Mouse (Mus musculus) MEL (cell line): ENCODE measurements around the gene Oit3. TPM values are rescaled to one million over a fixed set of nuclear protein-coding genes. Genes with fewer than 3 reads are reported as not detected.

Source experiments
- DNase-seq: peaks from one replicate; pipeline ENCODE4 v3.0.0; 2011; ENCODE audit warnings: low read depth, low spot score
- H3K27ac ChIP-seq: 2 replicates; pipeline ENCODE4 v1.5.1; 2012; ENCODE audit warnings: low read depth, mild to moderate bottlenecking, control low read depth, low read length, moderate library complexity; ENCODE audit not compliant: control insufficient read depth
- H3K27me3 ChIP-seq, 2 experiments: fragments of 150-350 bp in 1 of 2; sonication (generic) in 1 of 2; 2 replicates each; pipeline ENCODE4 v1.6.1; 2012; ENCODE audit warnings: low read length in 2 of 2, mild to moderate bottlenecking in 2 of 2, improper control_type of control experiment in 1 of 2, moderate library complexity in 1 of 2; ENCODE audit not compliant: insufficient read depth in 2 of 2, control insufficient read depth in 1 of 2
- H3K36me3 ChIP-seq, 2 experiments: 2 replicates each; pipeline ENCODE4 v1.6.1; 2012 to 2014; ENCODE audit warnings: low read length in 2 of 2, improper control_type of control experiment in 1 of 2, inconsistent platforms in 1 of 2, mild to moderate bottlenecking in 1 of 2; ENCODE audit not compliant: insufficient read depth in 2 of 2, control insufficient read depth in 1 of 2
- H3K4me1 ChIP-seq, 2 experiments: fragments of 150-350 bp in 1 of 2; sonication (generic) in 1 of 2; 2 replicates each; pipeline ENCODE4 v1.6.1; 2012; ENCODE audit warnings: low read length in 2 of 2, improper control_type of control experiment in 1 of 2, mild to moderate bottlenecking in 1 of 2; ENCODE audit not compliant: insufficient read depth in 2 of 2, control insufficient read depth in 1 of 2
- H3K4me3 ChIP-seq, 2 experiments: fragments of 150-350 bp in 1 of 2; sonication (generic) in 1 of 2; 2 replicates each; pipeline ENCODE4 v1.5.1; 2012; ENCODE audit warnings: low read depth in 2 of 2, low read length in 2 of 2, mild to moderate bottlenecking in 2 of 2, moderate library complexity in 2 of 2, control low read depth in 1 of 2, improper control_type of control experiment in 1 of 2; ENCODE audit not compliant: control insufficient read depth in 1 of 2, insufficient read depth in 1 of 2
- H3K79me2 ChIP-seq: 2 replicates; pipeline ENCODE4 v1.6.1; 2012; ENCODE audit warnings: mild to moderate bottlenecking, low read length, moderate library complexity; ENCODE audit not compliant: control insufficient read depth, poor library complexity, insufficient read depth
- H3K9ac ChIP-seq: 2 replicates; pipeline ENCODE4 v1.6.1; 2012; ENCODE audit warnings: low read depth, mild to moderate bottlenecking, control low read depth, low read length, moderate library complexity; ENCODE audit not compliant: control insufficient read depth, poor library complexity, severe bottlenecking
- H3K9me3 ChIP-seq: fragments of 150-350 bp; sonication (generic); replicated peaks from 2 replicates; pipeline ENCODE4 v1.6.1; 2012; ENCODE audit warnings: mild to moderate bottlenecking, low read length, improper control_type of control experiment, moderate library complexity; ENCODE audit not compliant: insufficient read depth
- CHD1 ChIP-seq: IDR thresholded peaks from 2 replicates; pipeline ENCODE4 v1.6.1; 2012; ENCODE audit warnings: low read depth, mild to moderate bottlenecking, inconsistent platforms, low read length, improper control_type of control experiment
- CHD2 ChIP-seq: IDR thresholded peaks from 2 replicates; pipeline ENCODE4 v1.6.1; 2011; ENCODE audit warnings: low read length, improper control_type of control experiment
- ELF1 ChIP-seq: IDR thresholded peaks from 2 replicates; pipeline ENCODE4 v1.6.1; 2014; ENCODE audit warnings: low read depth, mild to moderate bottlenecking, inconsistent platforms, low read length, improper control_type of control experiment, moderate library complexity
- EP300 ChIP-seq, 2 experiments: IDR thresholded peaks; 2 replicates each; pipeline ENCODE4 v1.6.1; 2011; ENCODE audit warnings: improper control_type of control experiment in 2 of 2, low read length in 2 of 2, low read depth in 1 of 2, mild to moderate bottlenecking in 1 of 2
- ETS1 ChIP-seq: IDR thresholded peaks from 2 replicates; pipeline ENCODE4 v1.6.1; 2012; ENCODE audit warnings: low read depth, mild to moderate bottlenecking, inconsistent platforms, low read length, improper control_type of control experiment, moderate library complexity
- GABPA ChIP-seq: IDR thresholded peaks from 2 replicates; pipeline ENCODE4 v1.6.1; 2012; ENCODE audit warnings: low read depth, mild to moderate bottlenecking, inconsistent platforms, low read length, improper control_type of control experiment, moderate library complexity
- GATA1 ChIP-seq: IDR thresholded peaks from 2 replicates; pipeline ENCODE4 v1.6.1; 2011; ENCODE audit warnings: low read depth, low read length, improper control_type of control experiment
- KAT2A ChIP-seq: conservative IDR thresholded peaks from 2 replicates; pipeline ENCODE4 v1.6.1; 2012; ENCODE audit warnings: low read depth, low read length, improper control_type of control experiment, inconsistent platforms
- MAX ChIP-seq: IDR thresholded peaks from 2 replicates; pipeline ENCODE4 v1.6.1; 2011; ENCODE audit warnings: low read length, improper control_type of control experiment
- MEF2A ChIP-seq: IDR thresholded peaks from 2 replicates; pipeline ENCODE4 v1.6.1; 2014; ENCODE audit warnings: low read depth, mild to moderate bottlenecking, inconsistent platforms, low read length, improper control_type of control experiment; ENCODE audit not compliant: poor library complexity, insufficient replicate concordance, severe bottlenecking; ENCODE audit errors: extremely low read depth
- MXI1 ChIP-seq: IDR thresholded peaks from 2 replicates; pipeline ENCODE4 v1.6.1; 2011; ENCODE audit warnings: mild to moderate bottlenecking, low read depth, low read length, improper control_type of control experiment
- MYB ChIP-seq: IDR thresholded peaks from 2 replicates; pipeline ENCODE4 v1.6.1; 2011; ENCODE audit warnings: mild to moderate bottlenecking, low read depth, low read length, improper control_type of control experiment
- NELFE ChIP-seq: IDR thresholded peaks from 2 replicates; pipeline ENCODE4 v1.6.1; 2011; ENCODE audit warnings: low read depth, low read length, improper control_type of control experiment
- NRF1 ChIP-seq: IDR thresholded peaks from 2 replicates; pipeline ENCODE4 v1.6.1; 2014; ENCODE audit warnings: low read depth, mild to moderate bottlenecking, inconsistent platforms, low read length, improper control_type of control experiment, moderate library complexity; ENCODE audit not compliant: poor library complexity, insufficient read depth, severe bottlenecking
- POLR2A ChIP-seq, 2 experiments: IDR thresholded peaks; 2 replicates each; pipeline ENCODE4 v1.6.1; 2011 to 2012; ENCODE audit warnings: low read length in 2 of 2, mild to moderate bottlenecking in 2 of 2, control low read depth in 1 of 2, improper control_type of control experiment in 1 of 2, low read depth in 1 of 2, moderate library complexity in 1 of 2; ENCODE audit not compliant: control insufficient read depth in 1 of 2, insufficient read depth in 1 of 2, poor library complexity in 1 of 2
- POLR2AphosphoS5 ChIP-seq: IDR thresholded peaks from 2 replicates; pipeline ENCODE4 v1.6.1; 2012; ENCODE audit warnings: low read depth, borderline replicate concordance, mild to moderate bottlenecking, inconsistent platforms, low read length, moderate library complexity, mixed read lengths
- RAD21 ChIP-seq: IDR thresholded peaks from 2 replicates; pipeline ENCODE4 v1.6.1; 2011; ENCODE audit warnings: mild to moderate bottlenecking, low read depth, low read length, improper control_type of control experiment
- TAL1 ChIP-seq: IDR thresholded peaks from 2 replicates; pipeline ENCODE4 v1.6.1; 2012; ENCODE audit warnings: mild to moderate bottlenecking, inconsistent platforms, low read length, moderate library complexity, mixed read lengths
- TBP ChIP-seq: IDR thresholded peaks from 2 replicates; pipeline ENCODE4 v1.8.0; 2011; ENCODE audit warnings: low read depth, low read length, improper control_type of control experiment
- TCF12 ChIP-seq: IDR thresholded peaks from 2 replicates; pipeline ENCODE4 v1.6.1; 2014; ENCODE audit warnings: low read depth, mild to moderate bottlenecking, inconsistent platforms, low read length, improper control_type of control experiment, moderate library complexity
- USF1 ChIP-seq: IDR thresholded peaks from 2 replicates; pipeline ENCODE4 v1.6.1; 2014; ENCODE audit warnings: low read depth, mild to moderate bottlenecking, inconsistent platforms, low read length, improper control_type of control experiment, moderate library complexity
- USF2 ChIP-seq, 2 experiments: IDR thresholded peaks; 2 replicates each; pipeline ENCODE4 v1.6.1; 2011 to 2012; ENCODE audit warnings: improper control_type of control experiment in 2 of 2, low read length in 2 of 2, borderline replicate concordance in 1 of 2, inconsistent platforms in 1 of 2, low read depth in 1 of 2, mild to moderate bottlenecking in 1 of 2; ENCODE audit not compliant: insufficient read depth in 1 of 2
- ZC3H11A ChIP-seq: IDR thresholded peaks from 2 replicates; pipeline ENCODE4 v1.6.1; 2012; ENCODE audit warnings: low read depth, mild to moderate bottlenecking, inconsistent platforms, low read length, improper control_type of control experiment
- ZKSCAN1 ChIP-seq: IDR thresholded peaks from 2 replicates; pipeline ENCODE4 v1.6.1; 2012; ENCODE audit warnings: low read depth, mild to moderate bottlenecking, inconsistent platforms, low read length, improper control_type of control experiment, moderate library complexity
- ZMIZ1 ChIP-seq: IDR thresholded peaks from 2 replicates; pipeline ENCODE4 v1.6.1; 2012; ENCODE audit warnings: low read depth, mild to moderate bottlenecking, inconsistent platforms, low read length, improper control_type of control experiment, moderate library complexity
- ZNF384 ChIP-seq: IDR thresholded peaks from 2 replicates; pipeline ENCODE4 v1.6.1; 2012; ENCODE audit warnings: low read depth, mild to moderate bottlenecking, inconsistent platforms, low read length, improper control_type of control experiment
- polyA plus RNA-seq, 2 experiments: library from polyadenylated mRNA; stranded (reverse) in 1 of 2; unstranded in 1 of 2; fragments of >175 nt in 1 of 2; fragments of >200 nt in 1 of 2; gene quantifications; 2 replicates each; pipeline versions ENCODE4 v1.2.1 to v1.2.4; 2012; ENCODE audit warnings: low replicate concordance in 2 of 2, low read depth in 1 of 2; ENCODE audit not compliant: insufficient read length in 2 of 2, insufficient read depth in 1 of 2, missing spikeins in 1 of 2
- total RNA-seq: library from RNA; depleted of rRNA; stranded (reverse); fragments of 300-350 nt; gene quantifications from 2 replicates; pipeline ENCODE4 v1.2.3, GENCODE M21; 2012

Oit3 gene
- total and polyA plus RNA-seq, 3 experiments, result 0.07 TPM; not detected in 2

DNA sequence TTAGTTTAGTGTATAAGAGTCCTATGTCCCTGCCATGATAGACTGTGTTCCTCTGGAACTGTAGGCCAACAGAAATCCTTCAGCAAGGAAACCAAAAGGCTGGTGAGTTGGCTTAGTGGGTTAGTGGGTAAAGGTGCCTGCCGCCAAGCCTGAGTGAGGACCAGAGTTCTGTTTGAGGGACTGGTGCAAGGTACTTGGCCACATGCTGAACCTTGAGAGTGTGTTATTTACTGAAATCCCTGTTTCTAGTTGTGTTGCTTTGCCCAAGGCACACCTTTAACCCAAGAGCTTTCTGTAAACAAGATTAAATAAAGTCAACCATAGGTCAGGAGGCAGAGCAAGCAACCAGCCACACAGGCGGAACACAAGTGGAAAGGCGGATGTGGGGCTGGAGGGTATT is 24.0 kb upstream of the Oit3 start:
- H3K9me3 ChIP-seq, result no peaks in the 10 kb centered on the region
- no peaks in the 10 kb centered on the region for H3K4me1 ChIP-seq
- H3K36me3 ChIP-seq, result no peaks in the 10 kb centered on the region
- H3K27ac ChIP-seq, result no peak overlapping the region
- H3K9ac ChIP-seq, result no peak overlapping the region
- no peak overlapping the region for H3K4me3 ChIP-seq
- DNase-seq, result no peak
- H3K27me3 ChIP-seq, result no peaks in the 10 kb centered on the region
- no peak for TF ChIP-seq USF2 (IDR thresholded peaks at IDR 0.05; ENCODE audit: borderline replicate concordance in 1 of 2, insufficient read depth in 1 of 2, low read depth in 1 of 2, low read length in 2 of 2)
- no peak for TF ChIP-seq NELFE
- no peak for TF ChIP-seq USF1
- no peak for TF ChIP-seq KAT2A
- TF ChIP-seq TBP, result no peak
- TF ChIP-seq CHD1, result no peak
- TF ChIP-seq EP300 (IDR thresholded peaks at IDR 0.05; ENCODE audit: low read depth in 1 of 2, low read length in 2 of 2), result no peak
- TF ChIP-seq GABPA, result no peak
- no peak for TF ChIP-seq ZMIZ1
- H3K79me2 ChIP-seq, result no peaks in the 10 kb centered on the region

DNA sequence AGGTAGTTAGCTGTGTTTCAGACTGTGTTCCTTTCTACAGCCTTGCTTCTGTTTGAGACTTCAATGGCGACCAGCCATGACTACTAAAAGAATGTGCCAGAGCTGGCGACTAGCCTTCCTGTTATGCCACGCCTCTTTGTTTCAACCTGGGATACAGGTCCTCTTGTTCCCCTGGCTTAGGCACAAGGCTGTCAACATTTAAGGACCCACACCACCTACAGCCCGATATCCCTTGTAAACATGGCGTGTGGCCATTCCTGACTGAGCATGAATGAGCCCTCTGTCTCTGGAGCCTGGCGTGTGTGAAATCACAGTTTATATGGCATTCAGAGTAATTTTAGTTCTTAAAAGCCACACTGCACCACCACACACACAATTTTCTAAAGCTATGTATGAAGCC is 20.7 kb upstream of the Oit3 start:
- no peak overlapping the region for H3K4me3 ChIP-seq
- no peaks in the 10 kb centered on the region for H3K36me3 ChIP-seq
- H3K9ac ChIP-seq, result no peak overlapping the region
- no peaks in the 10 kb centered on the region for H3K79me2 ChIP-seq
- H3K27me3 ChIP-seq, result no peaks in the 10 kb centered on the region
- H3K27ac ChIP-seq, result no peak overlapping the region
- no peaks in the 10 kb centered on the region for H3K9me3 ChIP-seq
- TF ChIP-seq EP300 (IDR thresholded peaks at IDR 0.05; ENCODE audit: low read depth in 1 of 2, low read length in 2 of 2), result no peak
- no peak for TF ChIP-seq ZKSCAN1
- TF ChIP-seq CHD1, result no peak
- TF ChIP-seq ZNF384, result no peak
- no peak for TF ChIP-seq USF1
- no peak for TF ChIP-seq MXI1
- no peak for TF ChIP-seq GABPA
- TF ChIP-seq GATA1, result no peak
- TF ChIP-seq ETS1, result no peak
- TF ChIP-seq TAL1, result no peak
- TF ChIP-seq, all 39 proteins: peak for 0
- no peaks in the 10 kb centered on the region for H3K4me1 ChIP-seq
- DNase-seq, result no peak

DNA sequence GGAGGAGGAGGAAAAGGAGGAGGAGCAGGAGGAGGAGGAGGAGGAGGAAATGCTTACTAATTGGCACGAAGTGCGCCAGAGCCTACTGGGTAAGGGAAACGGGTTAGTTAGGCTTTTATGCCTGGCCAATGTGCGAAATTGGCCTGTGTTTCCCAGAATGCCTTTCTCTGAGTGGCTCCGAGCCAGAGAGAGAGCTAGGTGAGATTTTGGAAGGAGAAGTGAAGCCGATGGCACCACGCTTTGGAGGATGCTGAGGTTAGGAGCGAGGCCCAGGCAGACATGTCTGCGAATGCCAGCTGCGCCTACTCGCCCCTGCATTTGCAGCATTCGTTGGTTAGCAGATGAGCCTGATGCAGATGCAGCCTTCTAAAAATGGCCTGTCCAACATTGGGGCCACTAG is 18.2 kb upstream of the Oit3 start:
- Histone ChIP-seq H3K79me2 (no peaks in the 10 kb centered on the region), H3K27ac (no peak overlapping the region), H3K4me3 (no peak overlapping the region), H3K4me1 (no peaks in the 10 kb centered on the region), H3K36me3 (no peaks in the 10 kb centered on the region), H3K27me3 (no peaks in the 10 kb centered on the region), H3K9ac (no peak overlapping the region), H3K9me3 (no peaks in the 10 kb centered on the region)
- no peak for DNase-seq
- no peak for TF ChIP-seq ELF1
- TF ChIP-seq MAX, result no peak
- TF ChIP-seq RAD21, result no peak
- no peak for TF ChIP-seq TAL1
- TF ChIP-seq TBP, result no peak
- no peak for TF ChIP-seq MYB
- TF ChIP-seq GATA1, result no peak
- TF ChIP-seq MEF2A, result no peak
- TF ChIP-seq ETS1, result no peak
- TF ChIP-seq NRF1, result no peak
- TF ChIP-seq TCF12, result no peak
- TF ChIP-seq POLR2AphosphoS5, result no peak
- TF ChIP-seq ZC3H11A, result no peak
- no peak for TF ChIP-seq GABPA
- TF ChIP-seq POLR2A (IDR thresholded peaks at IDR 0.05; ENCODE audit: control insufficient read depth in 1 of 2, insufficient read depth in 1 of 2, low read depth in 1 of 2, low read length in 2 of 2, poor library complexity in 1 of 2), result no peak
- TF ChIP-seq CHD2, result no peak
- no peak for TF ChIP-seq MXI1
